8 mouse cellular contexts compared by ENCODE assay signal in the genomic region with DNA sequence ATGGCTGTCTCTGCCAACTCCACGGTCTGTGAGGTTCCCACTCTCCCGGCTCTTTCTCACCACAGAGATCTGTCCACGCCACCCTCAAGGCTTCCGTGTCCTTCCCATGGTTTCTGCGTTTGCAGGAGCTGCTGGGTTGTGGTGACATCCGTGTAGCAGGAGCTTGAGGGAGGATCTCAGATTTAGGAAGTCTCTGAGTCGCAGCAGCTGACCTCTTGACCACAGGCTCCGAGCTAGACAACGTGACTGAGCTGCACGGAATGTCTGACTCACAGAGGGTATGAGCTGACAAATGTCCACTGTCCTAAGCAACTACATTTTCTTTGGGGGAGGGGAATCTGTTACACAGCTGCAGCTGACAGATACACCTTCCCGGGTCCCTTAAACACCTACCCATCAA. TPM values are rescaled to one million over a fixed set of nuclear protein-coding genes. Genes with fewer than 3 reads are reported as not detected.
DNase-seq lines count a peak whose midpoint lies in the region; ATAC-seq and TF ChIP-seq lines count a peak whose summit lies in the region.

TSS of gene Fblim1 (minus strand) at position 236 of the 400 bp plus-strand sequence.

- H3K36me3 ChIP-seq in spleen, adult 2 months (ENCODE audit: control insufficient read depth, insufficient read depth, low read length), result no peaks in the 10 kb centered on the region
- H3K36me3 ChIP-seq in heart, embryonic 11.5 days (ENCODE audit: control insufficient read depth, insufficient read depth, low read length), result no peaks in the 10 kb centered on the region
- no peaks in the 10 kb centered on the region for H3K36me3 ChIP-seq in kidney, postnatal 0 days (ENCODE audit: insufficient read depth, low read length)
- no peaks in the 10 kb centered on the region for H3K36me3 ChIP-seq in midbrain, embryonic 12.5 days

- DNase-seq in spleen, adult 2 months (ENCODE audit: low read depth in 1 of 2, low spot score in 2 of 2), result no peak
- DNase-seq in spleen, adult 18-20 months, result no peak
- DNase-seq in kidney, postnatal 0 days (ENCODE audit: low spot score), result peak; percentile 50
- no peak for DNase-seq in right cerebral cortex, postnatal 25 days
- no peak for DNase-seq in testis, postnatal 10 days (ENCODE audit: low spot score)
- DNase-seq in frontal cortex, adult 2 months (ENCODE audit: extremely low spot score in 1 of 2, low spot score in 1 of 2), result no peak

- no peak for TF ChIP-seq CTCF in spleen, adult 2 months (IDR thresholded peaks at IDR 0.05; ENCODE audit: extremely low read depth, insufficient read depth, insufficient read length, insufficient replicate concordance)
- no peak for TF ChIP-seq CTCF in kidney, postnatal 0 days (IDR thresholded peaks at IDR 0.05; ENCODE audit: low read depth)

- TF ChIP-seq POLR2A in spleen, adult 2 months (IDR thresholded peaks at IDR 0.05; ENCODE audit: low read depth, low read length), result no peak

- peak within 1 kb of the TSS; percentile 46 for H3K27ac ChIP-seq in spleen, adult 2 months (ENCODE audit: insufficient read depth, low read length)
- no peak within 1 kb of the TSS for H3K27ac ChIP-seq in heart, embryonic 11.5 days (ENCODE audit: low read depth, low read length)
- peak within 1 kb of the TSS; percentile 58 for H3K27ac ChIP-seq in kidney, postnatal 0 days
- H3K27ac ChIP-seq in midbrain, embryonic 12.5 days (replicated peaks), result no peak within 1 kb of the TSS

- no peak within 1 kb of the TSS for H3K9ac ChIP-seq in heart, embryonic 11.5 days (ENCODE audit: low read depth, low read length)
- H3K9ac ChIP-seq in kidney, postnatal 0 days (ENCODE audit: low read depth, low read length), result no peak within 1 kb of the TSS
- no peak within 1 kb of the TSS for H3K9ac ChIP-seq in midbrain, embryonic 12.5 days (replicated peaks)

- no peaks in the 10 kb centered on the region for H3K27me3 ChIP-seq in spleen, adult 2 months (ENCODE audit: control insufficient read depth, insufficient read depth, low read length)
- H3K27me3 ChIP-seq in heart, embryonic 11.5 days (ENCODE audit: control insufficient read depth, insufficient read depth, low read length), result no peaks in the 10 kb centered on the region
- no peaks in the 10 kb centered on the region for H3K27me3 ChIP-seq in kidney, postnatal 0 days (ENCODE audit: insufficient read depth, low read length)
- peaks cover 8% of the 10 kb centered on the region for H3K27me3 ChIP-seq in midbrain, embryonic 12.5 days

- ATAC-seq in heart, embryonic 11.5 days (replicated peaks; ENCODE audit: insufficient number of reproducible peaks, low FRiP score, low TSS enrichment), result no peak
- no peak; the same call in 1 of the 2 replicates for ATAC-seq in kidney, postnatal 0 days (replicated peaks; ENCODE audit: low FRiP score, low read depth)
- no peak for ATAC-seq in midbrain, embryonic 12.5 days (ENCODE audit: low FRiP score, low read depth)

- H3K4me2 ChIP-seq in heart, embryonic 11.5 days, result no peak within 1 kb of the TSS
- H3K4me2 ChIP-seq in kidney, postnatal 0 days (ENCODE audit: low read length), result no peak within 1 kb of the TSS
- H3K4me2 ChIP-seq in midbrain, embryonic 12.5 days (replicated peaks), result no peak within 1 kb of the TSS

- WGBS in spleen, adult 2 months, result 83% methylated on average over 11 of the region's 11 CpGs
- WGBS in heart, embryonic 11.5 days (ENCODE audit: insufficient replicate concordance), result 65% methylated on average over 11 of the region's 11 CpGs
- 60% methylated on average over 11 of the region's 11 CpGs for WGBS in kidney, postnatal 0 days
- 84% methylated on average over 11 of the region's 11 CpGs for WGBS in midbrain, embryonic 12.5 days

- peak within 1 kb of the TSS; percentile 26 for H3K4me3 ChIP-seq in spleen, adult 2 months (ENCODE audit: extremely low read depth, insufficient read depth, insufficient read length)
- H3K4me3 ChIP-seq in heart, embryonic 11.5 days (ENCODE audit: low read depth, low read length), result no peak within 1 kb of the TSS
- no peak within 1 kb of the TSS for H3K4me3 ChIP-seq in kidney, postnatal 0 days (replicated peaks; ENCODE audit: low read depth, low read length)
- H3K4me3 ChIP-seq in midbrain, embryonic 12.5 days, result no peak within 1 kb of the TSS

- no peaks in the 10 kb centered on the region for H3K4me1 ChIP-seq in spleen, adult 2 months (ENCODE audit: control insufficient read depth, insufficient read depth, insufficient read length)
- peaks cover 19% of the 10 kb centered on the region for H3K4me1 ChIP-seq in heart, embryonic 11.5 days (ENCODE audit: control insufficient read depth, insufficient read depth, low read length)
- peaks cover 16% of the 10 kb centered on the region for H3K4me1 ChIP-seq in kidney, postnatal 0 days (replicated peaks; ENCODE audit: insufficient read depth, low read length)
- no peaks in the 10 kb centered on the region for H3K4me1 ChIP-seq in midbrain, embryonic 12.5 days

- H3K9me3 ChIP-seq in heart, embryonic 11.5 days (replicated peaks; ENCODE audit: control insufficient read depth, low read length), result no peaks in the 10 kb centered on the region
- H3K9me3 ChIP-seq in kidney, postnatal 0 days (replicated peaks; ENCODE audit: low read length), result no peaks in the 10 kb centered on the region
- H3K9me3 ChIP-seq in midbrain, embryonic 12.5 days, result no peaks in the 10 kb centered on the region

RNA-seq across cellular contexts. Expression of gene Fblim1, which starts in this region (rescaled TPM):
- polyA plus RNA-seq in spleen, adult 2 months (2012; rRNA removed), result 8.4 and 10.1 TPM in 2 replicates
- 53.9 and 64.0 TPM in 2 replicates for polyA plus RNA-seq in heart, embryonic 11.5 days (2014; fragmentation: Nextera tagmentation; extraction: Ambion mirVana)
- polyA plus RNA-seq in kidney, postnatal 0 days (2015; fragmentation: Nextera tagmentation; extraction: Ambion mirVana), result 58.1 and 64.6 TPM in 2 replicates
- 22.2 and 28.7 TPM in 2 replicates for polyA plus RNA-seq in midbrain, embryonic 12.5 days (2016; fragmentation: Nextera tagmentation; extraction: Ambion mirVana)
- polyA plus RNA-seq in frontal cortex, adult 2 months (2012; rRNA removed), result 1.0 and 2.6 TPM in 2 replicates

Comparison
In these comparisons a context has a peak if more than half of its experiments do, and no peak if none do; other contexts are left out.
1. H3K27ac ChIP-seq: peak in spleen, adult 2 months (single experiment) and kidney, postnatal 0 days (single experiment); none in heart, embryonic 11.5 days (single experiment) and midbrain, embryonic 12.5 days (single experiment).